ENCODE assay signal across 8 mouse cellular contexts in genomic region chr2:91053934-91054382, GRCm38 (mm10). TPM values are rescaled to one million over a fixed set of nuclear protein-coding genes. Genes with fewer than 3 reads are reported as not detected.
DNase-seq lines count a peak whose midpoint lies in the region; ATAC-seq and TF ChIP-seq lines count a peak whose summit lies in the region.

Gene Psmc3, plus strand, starts transcription at chr2:91054009.

- intact Hi-C loops in gastrocnemius, adult 2 months (cut with DNase I): loop anchor here (1.0 to 5.0 kb wide), 2 partner anchors 16 to 112 kb away; partner anchors contain the start of genes Celf1 and Slc39a13
- intact Hi-C loops in left cerebral cortex, adult 2 months (cut with DNase I): loop anchor here (2.0 kb wide), 1 partner anchor 113 kb away; the partner anchor contains the start of gene Celf1

- peak; percentile 99 for ATAC-seq in hindbrain, postnatal 0 days
- ATAC-seq in megakaryocyte, adult 5-6 weeks (ENCODE audit: poor library complexity, severe bottlenecking): peak; percentile 99

- H3K4me2 ChIP-seq in hindbrain, postnatal 0 days (ENCODE audit: low read depth, low read length): peak within 1 kb of the TSS; percentile 89

- no peaks in the 10 kb centered on the region for H3K27me3 ChIP-seq in hindbrain, postnatal 0 days (ENCODE audit: insufficient read depth, low read length)

- no peak for TF ChIP-seq CTCF in gastrocnemius, adult 2 months (IDR thresholded peaks at IDR 0.05)
- TF ChIP-seq CTCF in hindbrain, postnatal 0 days (IDR thresholded peaks at IDR 0.05; ENCODE audit: low read depth): no peak
- TF ChIP-seq CTCF in left cerebral cortex, adult 2 months (IDR thresholded peaks at IDR 0.05): no peak

- H3K9ac ChIP-seq in hindbrain, postnatal 0 days (replicated peaks; ENCODE audit: low read length): peak within 1 kb of the TSS; percentile 60

- H3K4me3 ChIP-seq in gastrocnemius, adult 2 months: peak within 1 kb of the TSS; percentile 93
- H3K4me3 ChIP-seq in hindbrain, postnatal 0 days (ENCODE audit: low read length): peak within 1 kb of the TSS; percentile 62
- peak within 1 kb of the TSS; percentile 94 for H3K4me3 ChIP-seq in left cerebral cortex, adult 2 months

- peaks cover 35% of the 10 kb centered on the region for H3K36me3 ChIP-seq in hindbrain, postnatal 0 days (ENCODE audit: insufficient read depth, low read length)

- H3K9me3 ChIP-seq in hindbrain, postnatal 0 days (ENCODE audit: low read length): no peaks in the 10 kb centered on the region

- peak within 1 kb of the TSS; percentile 95 for H3K27ac ChIP-seq in gastrocnemius, adult 2 months
- H3K27ac ChIP-seq in hindbrain, postnatal 0 days: peak within 1 kb of the TSS; percentile 81
- H3K27ac ChIP-seq in left cerebral cortex, adult 2 months: peak within 1 kb of the TSS; percentile 99

- H3K4me1 ChIP-seq in hindbrain, postnatal 0 days (ENCODE audit: insufficient read depth, low read length): peaks cover 8% of the 10 kb centered on the region; the same call in 1 of the 2 replicates

- peak; percentile 71 for DNase-seq in WW6 (ENCODE audit: low read depth, low spot score)
- peak; percentile 93 to 97 for DNase-seq in cerebellum, postnatal 4 days (ENCODE audit: low spot score in 2 of 2)
- DNase-seq in gastrocnemius, adult 2 months: peak; percentile 99
- peak; percentile 97 for DNase-seq in hindbrain, postnatal 0 days (ENCODE audit: low spot score)
- peak; percentile 95 to 97 for DNase-seq in left cerebral cortex, adult 2 months (ENCODE audit: extremely low spot score in 1 of 2, low spot score in 2 of 2)
- DNase-seq in right cerebral cortex, adult 2 months (ENCODE audit: low spot score in 2 of 2): peak; percentile 96
- peak; percentile 98 for DNase-seq in urinary bladder, postnatal 14 days (ENCODE audit: low spot score)

- under 1% methylated on average over 40 of the region's 40 CpGs for WGBS in hindbrain, postnatal 0 days

RNA-seq across cellular contexts. Expression of gene Psmc3, which starts in this region (rescaled TPM):
- 100 to 1,000 TPM; 226 to 256 TPM for total RNA-seq in gastrocnemius, adult 2 months (2021)
- total RNA-seq in hindbrain, postnatal 0 days (2014; rRNA removed): 154 and 160 TPM in 2 replicates
- 249 and 261 TPM in 2 replicates for polyA plus RNA-seq in hindbrain, postnatal 0 days (2015; fragmentation: Nextera tagmentation; extraction: Ambion mirVana)
- total RNA-seq in left cerebral cortex, adult 2 months (2021): 100 to 1,000 TPM; 205 to 207 TPM
- 65.1 and 69.7 TPM in 2 replicates for total RNA-seq in megakaryocyte, adult 5-6 weeks (2015)
- total RNA-seq in megakaryocyte, adult 5-6 weeks (2017): 226 TPM in 2 replicates

Comparison
In these comparisons a context has a peak if more than half of its experiments do, and no peak if none do; other contexts are left out.
1. Peak in every context shown above with its lines: DNase-seq, ATAC-seq, H3K4me3 ChIP-seq and H3K27ac ChIP-seq.